Mouse (Mus musculus): ENCODE results near the gene Defb46. TPM values are rescaled to one million over a fixed set of nuclear protein-coding genes. Genes with fewer than 3 reads are reported as not detected.

Defb46 gene
- not detected in 2 replicates for polyA plus RNA-seq (2012; ENCODE audit: insufficient read depth, insufficient read length, missing spikeins)

DNA sequence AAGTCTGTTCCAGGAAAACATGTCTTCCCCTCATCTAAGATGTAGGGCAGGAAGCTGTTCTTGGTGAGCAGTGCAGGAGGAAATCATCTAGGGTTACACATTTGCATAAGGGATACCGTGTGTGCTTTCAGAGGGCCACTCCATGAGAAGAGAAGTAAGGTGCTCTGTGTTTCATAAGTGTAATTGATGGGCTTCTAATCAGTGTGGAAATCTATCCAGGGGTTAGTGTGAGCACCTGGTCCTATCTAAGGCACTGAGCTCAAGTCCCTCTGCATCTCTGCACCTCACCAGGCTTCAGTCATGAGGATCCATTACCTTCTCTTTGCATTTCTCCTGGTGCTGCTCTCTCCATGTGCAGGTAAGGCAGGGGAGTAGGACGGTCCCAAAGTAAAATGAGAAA, at the start of gene Defb46:
Gene Defb46, plus strand, starts transcription at position 301 of the 400 bp plus-strand sequence.
- no peaks in the 10 kb centered on the region for H3K4me1 ChIP-seq (ENCODE audit: control insufficient read depth, insufficient read depth, insufficient read length, low read length)
- H3K4me3 ChIP-seq (ENCODE audit: insufficient read depth, low read depth, low read length), result no peak within 1 kb of the TSS
- H3K27ac ChIP-seq (replicated peaks; ENCODE audit: low read depth, low read length), result no peak within 1 kb of the TSS

DNA sequence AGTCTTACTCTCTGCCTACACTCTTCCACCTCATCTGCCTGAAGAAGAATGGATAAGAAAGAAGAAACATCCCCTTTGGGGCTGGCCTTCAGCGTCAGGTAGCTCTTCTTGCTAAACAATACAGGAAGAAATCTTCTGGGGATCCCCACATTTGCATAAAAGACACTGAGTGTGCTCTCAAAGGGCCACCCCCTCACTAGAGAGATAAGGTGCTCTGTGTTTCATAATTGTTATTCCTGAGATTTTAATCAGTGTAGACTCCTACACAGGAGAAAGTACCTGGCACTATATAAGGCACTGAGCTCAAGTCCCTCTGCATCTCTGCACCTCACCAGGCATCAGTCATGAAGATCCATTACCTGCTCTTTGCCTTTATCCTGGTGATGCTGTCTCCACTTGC, 14.6 kb upstream of the Defb46 start, which contains the start of gene Defb6:
Gene Defb6, plus strand, starts transcription at position 318 of the 400 bp plus-strand sequence.
- H3K4me3 ChIP-seq (ENCODE audit: insufficient read depth, low read depth, low read length), result no peak within 1 kb of the TSS
- H3K4me1 ChIP-seq (ENCODE audit: control insufficient read depth, insufficient read depth, insufficient read length, low read length), result no peaks in the 10 kb centered on the region
- H3K27ac ChIP-seq (replicated peaks; ENCODE audit: low read depth, low read length), result no peak within 1 kb of the TSS

DNA sequence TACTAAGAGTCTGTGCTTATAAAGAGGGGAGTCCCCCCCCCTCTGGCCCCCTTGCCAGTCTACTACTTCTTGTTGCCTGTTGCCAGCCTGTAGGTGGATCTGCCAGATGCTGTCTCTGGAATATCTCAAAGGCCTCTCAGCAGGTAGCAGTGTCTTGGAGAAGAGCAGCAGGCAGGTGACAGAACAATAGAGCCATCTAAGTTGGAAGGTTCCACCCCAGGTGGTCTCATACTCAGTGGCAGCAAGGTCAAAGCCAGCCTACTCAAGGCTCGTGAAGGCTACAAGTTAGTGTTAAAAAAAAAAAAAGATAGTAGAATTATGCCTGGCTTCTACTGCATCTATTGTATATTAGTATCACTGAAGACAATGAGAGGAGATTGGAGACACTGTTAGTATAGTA, 1.6 kb upstream of the Defb46 start:
- no peak overlapping the region for H3K4me3 ChIP-seq (ENCODE audit: insufficient read depth, low read depth, low read length)
- no peaks in the 10 kb centered on the region for H3K4me1 ChIP-seq (ENCODE audit: control insufficient read depth, insufficient read depth, insufficient read length, low read length)
- no peak overlapping the region for H3K27ac ChIP-seq (replicated peaks; ENCODE audit: low read depth, low read length)

DNA sequence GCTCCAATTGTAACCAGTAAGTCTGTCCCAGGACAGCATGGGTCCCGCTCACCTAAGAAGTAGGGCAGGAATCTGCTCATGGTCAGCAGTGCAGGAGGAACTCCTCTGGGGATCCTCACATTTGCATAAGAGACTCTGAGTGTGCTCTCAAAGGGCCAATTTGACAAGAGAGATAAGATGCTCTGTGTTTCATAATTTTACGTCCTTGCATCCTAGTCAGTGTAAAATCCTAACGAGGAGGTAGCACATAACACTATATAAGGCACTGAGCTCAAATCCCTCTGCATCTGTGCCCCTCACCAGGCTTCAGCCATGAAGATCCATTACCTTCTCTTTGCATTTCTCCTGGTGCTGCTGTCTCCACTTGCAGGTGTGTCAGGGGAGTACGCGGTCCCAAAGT, 7.6 kb downstream of the Defb46 start, which contains the start of gene Defb5:
Gene Defb5, plus strand, starts transcription at position 301 of the 400 bp plus-strand sequence.
- no peaks in the 10 kb centered on the region for H3K4me1 ChIP-seq (ENCODE audit: control insufficient read depth, insufficient read depth, insufficient read length, low read length)
- no peak within 1 kb of the TSS for H3K27ac ChIP-seq (replicated peaks; ENCODE audit: low read depth, low read length)
- no peak within 1 kb of the TSS for H3K4me3 ChIP-seq (ENCODE audit: insufficient read depth, low read depth, low read length)

DNA sequence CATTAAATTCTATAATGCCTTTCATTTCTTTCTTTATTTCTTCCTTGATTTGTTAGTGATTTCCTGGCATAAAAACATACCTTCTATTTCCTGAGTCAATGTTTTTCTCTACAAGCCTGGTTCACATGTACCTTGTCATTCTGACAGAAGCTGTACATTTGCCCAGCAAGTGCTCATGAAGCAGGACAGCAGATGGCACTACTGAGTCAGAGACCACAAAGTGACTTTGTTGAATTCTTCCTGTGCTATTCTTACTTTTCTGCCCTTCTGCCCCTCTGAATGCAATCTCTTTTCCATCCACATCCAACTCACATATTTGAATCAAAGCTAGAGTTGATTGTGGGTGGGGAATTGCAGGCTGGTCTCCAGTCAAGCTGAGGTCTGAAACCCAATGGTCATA, 18.4 kb downstream of the Defb46 start:
- Histone ChIP-seq H3K27ac (replicated peaks; ENCODE audit: low read depth, low read length) (no peak overlapping the region), H3K4me1 (ENCODE audit: control insufficient read depth, insufficient read depth, insufficient read length, low read length) (no peaks in the 10 kb centered on the region), H3K4me3 (ENCODE audit: insufficient read depth, low read depth, low read length) (no peak overlapping the region)

DNA sequence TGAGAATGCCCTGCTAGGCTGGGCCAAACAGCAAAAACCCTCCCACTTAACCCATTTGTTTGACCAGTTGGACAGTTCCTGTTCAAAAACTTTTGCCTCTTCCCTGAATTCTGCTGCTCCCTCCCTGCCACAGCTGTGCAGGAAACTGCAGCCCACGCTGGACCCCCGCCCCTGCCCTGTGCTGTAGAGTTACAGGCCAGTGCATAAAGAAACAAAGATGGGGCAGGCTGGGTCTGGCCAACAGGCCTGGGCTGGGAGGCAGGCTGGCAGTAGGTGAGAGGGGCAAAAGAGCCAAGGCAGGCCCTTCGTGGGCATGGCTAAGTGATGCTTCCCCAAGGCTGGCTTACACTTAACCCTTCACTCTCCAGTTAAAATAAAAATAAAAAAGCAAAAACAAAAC, 20.0 kb downstream of the Defb46 start:
- Histone ChIP-seq H3K4me3 (ENCODE audit: insufficient read depth, low read depth, low read length) (no peak overlapping the region), H3K27ac (replicated peaks; ENCODE audit: low read depth, low read length) (no peak overlapping the region), H3K4me1 (ENCODE audit: control insufficient read depth, insufficient read depth, insufficient read length, low read length) (no peaks in the 10 kb centered on the region)

Other genes with a start within 250 kb of the Defb46 start
- gene Defb37, start 248.9 kb upstream of the Defb46 start, polyA plus RNA-seq (2012; ENCODE audit: insufficient read depth, insufficient read length, missing spikeins), result not detected in 2 replicates
- gene Defb38, start 213.3 kb upstream of the Defb46 start, polyA plus RNA-seq (2012; ENCODE audit: insufficient read depth, insufficient read length, missing spikeins), result not detected in 2 replicates
- gene Defb39, start 175.1 kb upstream of the Defb46 start, polyA plus RNA-seq (2012; ENCODE audit: insufficient read depth, insufficient read length, missing spikeins), result not detected in 2 replicates
- not detected in 2 replicates for gene Defb12, start 125.1 kb upstream of the Defb46 start, polyA plus RNA-seq (2012; ENCODE audit: insufficient read depth, insufficient read length, missing spikeins)
- not detected in 2 replicates for gene Defb34, start 116.2 kb upstream of the Defb46 start, polyA plus RNA-seq (2012; ENCODE audit: insufficient read depth, insufficient read length, missing spikeins)
- not detected in 2 replicates for gene Gm45826, start 99.1 kb upstream of the Defb46 start, polyA plus RNA-seq (2012; ENCODE audit: insufficient read depth, insufficient read length, missing spikeins)
- gene Defb14, start 45.6 kb upstream of the Defb46 start, polyA plus RNA-seq (2012; ENCODE audit: insufficient read depth, insufficient read length, missing spikeins), result not detected in 2 replicates
- not detected in 2 replicates for gene Defb4, start 41.2 kb upstream of the Defb46 start, polyA plus RNA-seq (2012; ENCODE audit: insufficient read depth, insufficient read length, missing spikeins)
- gene Defb6, start 14.4 kb upstream of the Defb46 start, polyA plus RNA-seq (2012; ENCODE audit: insufficient read depth, insufficient read length, missing spikeins), result not detected in 2 replicates
- gene Defb5, start 7.7 kb downstream of the Defb46 start, polyA plus RNA-seq (2012; ENCODE audit: insufficient read depth, insufficient read length, missing spikeins), result not detected in 2 replicates
- gene Defb3, start 53.4 kb downstream of the Defb46 start, polyA plus RNA-seq (2012; ENCODE audit: insufficient read depth, insufficient read length, missing spikeins), result not detected in 2 replicates
- gene Defb8, start 207.7 kb downstream of the Defb46 start, polyA plus RNA-seq (2012; ENCODE audit: insufficient read depth, insufficient read length, missing spikeins), result not detected in 2 replicates